Mouse (Mus musculus): ENCODE measurements around the gene Mboat1. TPM values are rescaled to one million over a fixed set of nuclear protein-coding genes. Genes with fewer than 3 reads are reported as not detected.
A peak's percentile ranks its signal among the peaks of the same experiment; 100 is the strongest.

Mboat1 gene
- polyA plus RNA-seq, 1 experiment, result 4.6 TPM

DNA sequence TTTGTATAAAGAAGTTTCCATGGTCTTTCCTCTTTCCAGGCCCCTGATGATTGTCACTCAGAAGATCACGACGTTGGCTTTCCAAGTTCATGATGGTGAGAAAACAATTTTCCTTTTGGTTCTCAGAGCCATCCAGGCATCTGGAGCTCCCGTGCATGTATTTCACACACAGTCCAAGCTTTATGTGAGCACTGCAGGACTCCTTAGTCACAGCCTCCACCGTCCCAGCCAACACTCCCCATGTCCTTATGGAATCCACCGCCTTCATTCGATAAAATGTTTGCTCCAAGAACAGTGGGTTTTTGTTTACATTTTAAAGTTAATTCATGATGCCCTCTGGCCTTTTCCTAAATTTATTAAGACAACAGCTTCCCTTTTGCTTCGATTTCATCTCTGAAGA, 83.3 kb downstream of the Mboat1 start:
- 87% methylated on average over 7 of the region's 7 CpGs for WGBS
- TF ChIP-seq POLR2A (IDR thresholded peaks at IDR 0.05; ENCODE audit: low read depth, low read length) (no peak), CTCF (IDR thresholded peaks at IDR 0.05; ENCODE audit: extremely low read depth, insufficient read length, insufficient replicate concordance, low read depth, low read length) (no peak)

DNA sequence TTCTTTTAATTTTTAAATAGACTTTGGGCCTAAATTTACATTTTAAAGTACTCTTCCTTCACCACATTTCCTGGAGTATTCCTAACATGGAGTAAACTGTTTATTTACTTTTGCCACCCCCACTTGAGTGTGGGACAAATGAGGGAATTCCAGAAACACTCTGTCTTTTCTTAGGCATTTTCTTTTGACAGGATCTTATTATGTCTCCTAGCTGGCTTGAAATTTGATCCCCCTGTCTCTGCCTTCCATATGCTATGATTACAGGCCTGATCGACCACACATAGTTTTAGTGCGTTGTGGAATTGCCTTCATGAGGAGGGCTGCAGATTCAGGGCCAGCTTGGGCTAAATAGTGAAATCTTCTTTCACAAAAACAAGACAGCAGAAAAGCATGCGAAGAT, 85.0 kb downstream of the Mboat1 start:
- Histone ChIP-seq H3K36me3 (ENCODE audit: control insufficient read depth, insufficient read depth, low read length) (no peaks in the 10 kb centered on the region), H3K27me3 (ENCODE audit: control insufficient read depth, insufficient read depth, low read length) (no peaks in the 10 kb centered on the region), H3K4me1 (ENCODE audit: control insufficient read depth, insufficient read depth, insufficient read length, low read length) (no peaks in the 10 kb centered on the region), H3K4me3 (ENCODE audit: low read depth, low read length) (no peak overlapping the region), H3K27ac (ENCODE audit: insufficient read depth, low read depth, low read length) (no peak overlapping the region)
- TF ChIP-seq POLR2A (IDR thresholded peaks at IDR 0.05; ENCODE audit: low read depth, low read length), result no peak
- no peak for TF ChIP-seq CTCF (IDR thresholded peaks at IDR 0.05; ENCODE audit: extremely low read depth, insufficient read length, insufficient replicate concordance, low read depth, low read length)
- WGBS, result 77% methylated on average over 3 of the region's 3 CpGs

More for the DNA sequence above, 83.3 kb downstream of the Mboat1 start:
- no peak overlapping the region for H3K4me3 ChIP-seq (ENCODE audit: low read depth, low read length)
- H3K36me3 ChIP-seq (ENCODE audit: control insufficient read depth, insufficient read depth, low read length), result no peaks in the 10 kb centered on the region
- H3K27me3 ChIP-seq (ENCODE audit: control insufficient read depth, insufficient read depth, low read length), result no peaks in the 10 kb centered on the region
- no peaks in the 10 kb centered on the region for H3K4me1 ChIP-seq (ENCODE audit: control insufficient read depth, insufficient read depth, insufficient read length, low read length)
- H3K27ac ChIP-seq (ENCODE audit: insufficient read depth, low read depth, low read length), result no peak overlapping the region

DNA sequence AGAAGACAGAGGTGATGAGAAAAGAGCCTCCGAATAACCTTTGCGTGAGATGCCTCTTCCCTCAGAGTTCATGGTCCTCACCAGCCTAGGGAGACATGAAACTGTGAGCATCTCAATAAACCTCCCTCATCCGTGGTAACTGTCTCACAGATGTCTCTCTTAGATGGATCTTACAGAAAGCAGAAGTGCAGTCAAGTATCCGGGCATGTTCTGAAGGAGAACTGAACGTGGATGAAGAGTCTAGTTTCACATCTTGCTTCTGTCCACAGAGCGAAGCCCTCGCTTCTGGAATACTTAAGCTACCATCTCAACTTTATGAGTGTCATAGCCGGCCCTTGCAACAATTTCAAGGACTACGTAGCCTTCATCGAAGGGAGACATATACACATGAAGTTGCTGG, 87.8 kb downstream of the Mboat1 start:
- Histone ChIP-seq H3K27ac (ENCODE audit: insufficient read depth, low read depth, low read length) (no peak overlapping the region), H3K27me3 (ENCODE audit: control insufficient read depth, insufficient read depth, low read length) (no peaks in the 10 kb centered on the region), H3K4me1 (ENCODE audit: control insufficient read depth, insufficient read depth, insufficient read length, low read length) (no peaks in the 10 kb centered on the region), H3K36me3 (ENCODE audit: control insufficient read depth, insufficient read depth, low read length) (no peaks in the 10 kb centered on the region), H3K4me3 (ENCODE audit: low read depth, low read length) (no peak overlapping the region)
- TF ChIP-seq CTCF (IDR thresholded peaks at IDR 0.05; ENCODE audit: extremely low read depth, insufficient read length, insufficient replicate concordance, low read depth, low read length), result no peak
- TF ChIP-seq POLR2A (IDR thresholded peaks at IDR 0.05; ENCODE audit: low read depth, low read length), result no peak
- WGBS, result 92% methylated on average over 10 of the region's 10 CpGs

DNA sequence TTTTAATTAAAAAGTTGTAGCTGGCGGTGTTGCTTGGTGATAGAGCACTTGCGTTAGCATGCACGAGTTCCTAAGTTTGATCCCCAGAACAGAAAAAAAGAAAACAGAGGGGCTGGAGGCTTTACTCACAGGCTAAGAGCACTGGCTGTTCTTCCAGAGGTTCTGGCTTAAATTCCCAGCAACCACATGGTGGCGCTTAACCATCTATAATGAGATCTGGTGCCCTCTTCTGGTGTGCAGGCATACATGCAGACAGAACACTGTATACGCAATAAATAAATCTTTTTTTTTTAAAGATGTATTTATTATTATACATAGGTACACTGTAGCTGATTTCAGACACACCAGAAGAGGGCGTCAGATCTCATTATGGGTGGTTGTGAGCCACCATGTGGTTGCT, 88.4 kb downstream of the Mboat1 start:
- Histone ChIP-seq H3K4me1 (ENCODE audit: control insufficient read depth, insufficient read depth, insufficient read length, low read length) (no peaks in the 10 kb centered on the region), H3K27me3 (ENCODE audit: control insufficient read depth, insufficient read depth, low read length) (no peaks in the 10 kb centered on the region), H3K4me3 (ENCODE audit: low read depth, low read length) (no peak overlapping the region), H3K27ac (ENCODE audit: insufficient read depth, low read depth, low read length) (no peak overlapping the region), H3K36me3 (ENCODE audit: control insufficient read depth, insufficient read depth, low read length) (no peaks in the 10 kb centered on the region)
- TF ChIP-seq CTCF (IDR thresholded peaks at IDR 0.05; ENCODE audit: extremely low read depth, insufficient read length, insufficient replicate concordance, low read depth, low read length), result no peak
- TF ChIP-seq POLR2A (IDR thresholded peaks at IDR 0.05; ENCODE audit: low read depth, low read length), result no peak
- 95% methylated on average over 6 of the region's 6 CpGs for WGBS

DNA sequence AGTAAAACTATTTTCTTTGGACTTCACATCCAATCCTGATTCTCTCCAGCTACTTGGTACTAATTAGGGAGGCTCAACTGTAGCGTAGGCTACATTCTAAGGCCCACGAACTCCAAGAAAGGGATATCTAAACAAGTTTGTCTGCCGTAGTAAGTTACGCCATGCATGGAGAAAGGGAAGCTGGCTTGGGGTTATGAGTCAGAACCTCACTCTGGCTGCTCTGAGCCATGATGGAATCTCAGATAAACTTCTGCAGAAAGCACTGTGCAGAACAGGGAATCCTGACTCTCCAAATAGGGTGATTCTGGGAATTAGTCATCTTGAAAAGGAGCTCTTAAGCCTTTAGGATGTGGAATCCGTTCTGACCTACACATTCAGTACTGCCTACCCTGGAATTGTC, 92.5 kb downstream of the Mboat1 start:
- H3K36me3 ChIP-seq (ENCODE audit: control insufficient read depth, insufficient read depth, low read length), result peaks cover 2% of the 10 kb centered on the region; the same call in 1 of the 2 replicates
- no peaks in the 10 kb centered on the region for H3K4me1 ChIP-seq (ENCODE audit: control insufficient read depth, insufficient read depth, insufficient read length, low read length)
- TF ChIP-seq POLR2A (IDR thresholded peaks at IDR 0.05; ENCODE audit: low read depth, low read length), result no peak
- no peak for TF ChIP-seq CTCF (IDR thresholded peaks at IDR 0.05; ENCODE audit: extremely low read depth, insufficient read length, insufficient replicate concordance, low read depth, low read length)
- no peak overlapping the region for H3K4me3 ChIP-seq (ENCODE audit: low read depth, low read length)
- no peak overlapping the region for H3K27ac ChIP-seq (ENCODE audit: insufficient read depth, low read depth, low read length)
- H3K27me3 ChIP-seq (ENCODE audit: control insufficient read depth, insufficient read depth, low read length), result no peaks in the 10 kb centered on the region
- 89% methylated on average over 5 of the region's 5 CpGs for WGBS

DNA sequence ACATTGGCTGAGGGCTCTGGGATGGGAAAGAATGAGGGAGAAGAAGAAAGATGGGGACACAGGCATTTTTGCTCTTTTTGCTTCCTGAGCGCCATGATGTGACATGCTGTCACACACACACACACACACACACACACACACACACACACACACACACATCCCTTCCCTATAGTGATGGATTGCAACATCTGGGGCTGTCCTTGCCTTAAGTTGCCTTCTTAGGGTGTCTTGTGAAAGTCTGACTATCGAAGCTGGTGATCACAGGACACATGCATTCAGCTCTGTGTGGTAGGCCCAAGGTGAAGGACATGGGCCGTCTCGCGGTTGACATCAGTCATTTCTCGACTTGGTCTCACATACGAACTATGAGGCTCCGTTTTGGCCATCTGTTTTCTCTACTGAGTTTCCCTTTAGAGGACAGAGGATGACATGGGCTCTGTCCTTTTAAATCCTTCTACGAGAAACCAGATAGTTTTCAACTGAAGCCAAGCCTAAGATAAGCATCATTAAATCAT, 93.4 kb downstream of the Mboat1 start:
- H3K27ac ChIP-seq (ENCODE audit: insufficient read depth, low read depth, low read length), result peak overlapping the region; percentile 31; the same call in 1 of the 2 replicates
- TF ChIP-seq CTCF (IDR thresholded peaks at IDR 0.05; ENCODE audit: extremely low read depth, insufficient read length, insufficient replicate concordance, low read depth, low read length) (no peak), POLR2A (IDR thresholded peaks at IDR 0.05; ENCODE audit: low read depth, low read length) (no peak)
- WGBS, result 85% methylated on average over 9 of the region's 9 CpGs
- no peaks in the 10 kb centered on the region for H3K4me1 ChIP-seq (ENCODE audit: control insufficient read depth, insufficient read depth, insufficient read length, low read length)
- H3K36me3 ChIP-seq (ENCODE audit: control insufficient read depth, insufficient read depth, low read length), result peaks cover 2% of the 10 kb centered on the region; the same call in 1 of the 2 replicates
- no peak overlapping the region for H3K4me3 ChIP-seq (ENCODE audit: low read depth, low read length)
- no peaks in the 10 kb centered on the region for H3K27me3 ChIP-seq (ENCODE audit: control insufficient read depth, insufficient read depth, low read length)

DNA sequence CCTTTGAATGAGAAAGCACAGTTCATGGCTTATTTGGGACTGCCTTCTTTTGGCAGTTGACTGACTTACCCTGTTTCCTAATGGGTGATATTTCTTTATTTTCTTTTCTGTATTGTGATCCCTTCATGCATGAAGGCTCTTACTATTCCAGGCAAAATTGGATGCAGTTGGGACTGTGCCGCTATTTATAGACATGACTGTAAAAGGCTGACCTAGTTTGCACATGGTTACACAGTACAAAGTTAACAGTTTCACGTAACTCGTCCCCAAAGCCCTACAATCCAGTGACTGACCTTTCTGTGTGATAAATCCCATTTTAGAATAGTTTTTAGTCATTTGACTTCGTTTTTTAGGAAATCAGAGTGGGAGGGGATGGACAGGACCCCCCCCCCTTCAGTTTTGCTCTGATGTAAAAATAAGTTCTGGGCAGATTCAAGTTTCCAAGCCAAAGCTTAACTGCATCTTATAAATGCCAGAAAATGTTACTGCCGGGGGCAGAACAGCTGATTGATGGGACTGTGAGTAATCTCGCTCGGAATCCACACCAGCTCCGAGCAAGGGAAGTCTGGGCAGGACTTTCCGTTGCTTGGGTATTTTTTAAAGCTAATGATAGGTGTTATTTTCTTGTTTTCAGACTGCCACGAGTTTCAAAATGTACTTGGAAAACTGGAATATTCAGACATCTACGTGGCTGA, 98.9 kb downstream of the Mboat1 start:
- H3K4me3 ChIP-seq (ENCODE audit: low read depth, low read length), result no peak overlapping the region
- H3K27me3 ChIP-seq (ENCODE audit: control insufficient read depth, insufficient read depth, low read length), result no peaks in the 10 kb centered on the region
- TF ChIP-seq CTCF (IDR thresholded peaks at IDR 0.05; ENCODE audit: extremely low read depth, insufficient read length, insufficient replicate concordance, low read depth, low read length) (no peak), POLR2A (IDR thresholded peaks at IDR 0.05; ENCODE audit: low read depth, low read length) (no peak)
- H3K27ac ChIP-seq (ENCODE audit: insufficient read depth, low read depth, low read length), result no peak overlapping the region; the same call in 1 of the 2 replicates
- no peaks in the 10 kb centered on the region for H3K4me1 ChIP-seq (ENCODE audit: control insufficient read depth, insufficient read depth, insufficient read length, low read length)
- WGBS, result 79% methylated on average over 11 of the region's 11 CpGs
- H3K36me3 ChIP-seq (ENCODE audit: control insufficient read depth, insufficient read depth, low read length), result peaks cover 2% of the 10 kb centered on the region; the same call in 1 of the 2 replicates
